Mouse (Mus musculus) retina, embryonic 14.5 days (tissue): ENCODE results near the gene Cdc42ep2.

ENCODE experiments used
- DNase-seq: peaks from one replicate; pipeline ENCODE4 v3.0.0-alpha.2; 2015; ENCODE audit warnings: low spot score

The Cdc42ep2 gene

DNA sequence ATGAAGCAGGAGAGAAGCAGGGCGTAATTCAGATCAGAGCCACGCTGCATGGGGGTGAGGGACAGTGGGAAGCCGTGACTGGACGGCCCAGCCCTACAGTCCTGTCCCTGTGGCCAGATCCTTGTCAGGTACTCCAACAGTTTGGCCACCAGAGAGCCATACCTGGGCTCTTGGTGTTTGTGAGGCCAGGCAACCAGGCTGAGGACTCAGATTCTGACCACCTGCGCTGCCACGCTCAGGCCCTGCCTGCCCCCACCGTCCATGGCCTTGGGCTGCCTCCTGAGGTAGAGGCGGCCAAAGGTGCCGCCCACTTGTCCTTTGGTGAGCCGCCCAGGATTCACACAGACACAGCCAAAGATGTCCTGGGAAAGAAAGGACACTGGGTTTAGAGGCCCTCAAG, 16.0 kb upstream of the Cdc42ep2 start:
- no peak for DNase-seq

- DNase-seq: no peak
Observed at GRCm38 (mm10) chr19:5940173-5940572, 15.6 kb upstream of the Cdc42ep2 start.

DNA sequence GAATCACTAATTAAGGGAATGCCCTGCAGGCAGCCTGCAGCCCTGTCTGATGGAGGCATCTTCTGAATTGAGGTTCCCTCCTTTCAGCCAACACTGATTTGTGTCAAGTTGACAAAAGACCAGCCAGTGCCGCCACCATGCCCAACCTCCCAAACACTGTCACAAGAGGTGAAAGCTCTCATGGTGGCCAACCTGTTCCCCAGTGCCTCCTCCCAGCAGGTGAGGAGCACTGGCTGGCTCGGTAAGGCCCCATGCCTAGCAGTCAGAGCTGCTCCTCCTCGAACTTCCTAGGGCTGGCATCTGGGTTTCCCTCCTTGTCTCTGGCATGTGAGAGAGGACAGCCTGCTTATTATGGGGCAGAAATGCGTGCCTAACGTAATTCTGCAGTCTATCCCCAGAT, 15.1 kb upstream of the Cdc42ep2 start:
- no peak for DNase-seq

DNA sequence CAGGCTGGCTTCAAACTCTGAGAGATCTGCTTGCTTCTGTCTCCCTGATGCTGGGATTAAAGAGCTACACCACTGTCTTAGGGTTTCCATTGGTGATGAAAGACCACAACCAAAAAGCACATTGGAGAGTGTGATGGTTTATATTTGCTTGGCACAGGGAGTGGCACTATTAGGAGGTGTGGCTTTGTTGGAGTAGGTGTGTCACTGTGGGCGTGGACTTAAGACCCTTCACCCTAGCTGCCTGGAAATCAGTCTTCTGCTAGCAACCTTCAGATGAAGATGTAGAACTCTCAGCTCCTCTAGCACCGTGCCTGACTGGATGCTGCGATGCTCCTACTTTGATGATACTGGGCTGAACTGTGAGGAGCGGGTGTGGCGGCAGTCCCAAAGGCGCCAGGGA, 13.9 kb upstream of the Cdc42ep2 start:
- DNase-seq: no peak

GRCm38 (mm10) chr19:5937836-5938406, 13.3 kb upstream of the Cdc42ep2 start:
- no peak for DNase-seq

DNA sequence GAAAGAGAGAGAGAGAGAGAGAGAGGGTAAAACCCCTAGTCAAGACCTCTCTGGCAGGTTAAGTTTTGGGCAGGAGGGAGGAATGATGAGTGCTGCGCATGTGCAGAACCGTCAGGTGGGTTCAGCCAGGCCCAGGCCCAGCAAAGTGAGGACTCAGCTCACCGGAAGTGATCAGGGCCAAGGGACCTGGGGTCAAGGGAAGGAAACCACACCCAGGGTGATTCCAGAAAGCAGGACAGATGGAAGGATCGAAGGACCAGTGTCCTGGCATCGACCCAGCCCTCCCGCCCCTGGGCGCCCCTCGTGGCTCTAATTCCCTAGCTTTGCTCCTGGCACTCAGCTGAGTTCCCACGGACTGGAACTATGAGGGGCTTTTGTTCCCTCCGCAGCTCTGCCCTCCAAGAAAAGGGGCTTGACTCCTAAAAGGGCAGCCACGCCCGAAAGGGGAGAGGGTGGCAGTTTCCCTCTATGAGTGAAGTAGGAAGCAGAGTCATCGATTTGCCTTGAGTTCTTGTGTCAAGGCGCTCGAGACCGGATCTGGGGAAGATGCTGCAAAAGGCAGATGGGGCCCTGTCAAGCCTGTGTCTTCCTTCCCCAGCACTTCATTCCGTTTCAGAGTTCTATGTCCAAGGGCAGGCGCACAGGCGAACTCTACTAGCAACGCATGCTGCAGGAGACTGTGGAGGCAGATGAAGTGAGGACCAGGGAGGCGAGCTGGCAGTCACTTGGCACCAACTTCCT, 12.6 kb upstream of the Cdc42ep2 start:
- DNase-seq: no peak

DNA sequence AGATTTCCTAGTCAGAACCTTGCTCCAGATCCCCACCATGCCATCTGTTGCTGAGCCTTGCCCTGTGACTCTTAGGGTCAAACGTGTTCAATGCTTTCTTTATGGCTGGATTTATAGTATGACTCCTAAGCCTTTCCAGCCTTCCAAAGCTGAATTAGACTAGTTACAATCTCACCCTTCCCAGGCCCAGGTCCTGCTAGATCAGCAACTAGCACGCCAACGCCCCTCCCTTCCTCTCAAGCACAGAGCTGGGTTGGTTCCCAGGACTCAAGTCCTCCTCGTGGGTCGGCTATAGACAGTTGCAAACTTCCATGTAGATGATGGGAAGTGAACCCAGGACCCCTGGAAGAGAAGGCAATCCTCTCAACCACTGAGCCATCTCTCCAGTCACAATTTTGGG, 11.1 kb upstream of the Cdc42ep2 start:
- no peak for DNase-seq

GRCm38 (mm10) chr19:5935266-5935665, 10.7 kb upstream of the Cdc42ep2 start:
- DNase-seq: peak; percentile 13

DNA sequence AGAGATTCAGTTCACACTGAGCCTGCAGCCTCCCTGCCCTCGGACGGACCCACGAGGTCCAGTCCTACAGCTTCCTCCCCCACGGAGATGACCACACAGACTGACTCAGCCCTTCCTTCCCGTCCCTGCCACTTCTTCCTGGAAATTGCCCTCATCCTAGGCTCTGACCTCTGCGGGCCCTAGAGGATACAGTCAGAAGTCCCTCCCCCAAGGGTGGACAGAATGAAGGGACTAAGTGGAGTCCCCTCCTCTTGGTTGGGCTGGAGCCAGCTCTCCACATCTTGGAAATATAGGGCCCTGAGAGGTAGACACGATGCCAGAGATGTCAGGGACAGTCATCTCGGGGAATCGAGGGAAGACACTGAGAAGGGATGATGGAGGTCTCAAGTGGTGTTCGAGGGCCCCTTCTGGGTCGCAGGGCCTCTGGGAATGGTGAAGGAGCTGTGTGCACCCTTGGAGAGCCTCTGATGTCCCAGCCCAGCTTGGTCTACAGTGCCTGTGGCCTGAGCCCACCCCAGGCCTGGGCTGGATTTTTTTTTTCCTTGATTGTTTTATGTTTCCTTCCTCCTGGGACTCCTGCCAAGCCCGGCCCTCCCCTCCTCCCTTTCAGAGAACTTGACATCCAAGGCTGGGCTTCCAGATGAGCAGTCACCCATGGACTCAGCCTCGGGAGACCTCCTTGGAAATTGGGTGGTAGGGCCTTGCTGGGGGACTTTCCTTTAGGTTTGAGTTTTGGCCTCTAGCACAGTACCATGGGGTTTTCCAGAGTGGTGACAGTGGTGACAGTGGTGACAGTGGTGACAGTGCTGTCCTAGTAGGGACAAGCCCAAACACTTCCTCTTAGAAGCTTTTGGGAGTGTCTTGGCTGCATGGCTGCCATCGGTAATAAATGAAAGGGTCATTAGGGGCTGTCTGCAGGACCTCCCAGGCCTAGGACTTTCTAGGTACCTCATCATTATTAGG, 5.3 kb upstream of the Cdc42ep2 start:
- no peak for DNase-seq

DNA sequence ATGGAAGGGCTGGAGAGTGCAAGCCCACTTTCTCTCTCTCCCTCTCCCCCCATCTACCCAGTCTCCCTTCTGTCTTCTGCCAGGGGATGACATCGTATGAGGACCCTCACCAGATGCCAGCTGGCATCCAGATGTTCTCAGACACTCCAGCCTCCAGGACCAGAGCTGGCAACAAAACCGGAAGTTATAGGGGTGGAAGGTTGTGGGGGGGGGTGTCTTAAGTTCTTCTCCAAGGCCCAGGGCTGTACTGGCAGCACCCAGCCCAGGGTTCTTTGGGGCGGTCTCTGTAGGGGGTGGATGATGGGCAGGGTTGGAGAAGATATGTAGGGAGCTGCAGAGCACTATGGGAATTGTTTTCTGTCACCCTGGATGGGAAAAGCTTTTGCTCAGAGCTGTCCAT, 3.9 kb upstream of the Cdc42ep2 start:
- DNase-seq: no peak

DNA sequence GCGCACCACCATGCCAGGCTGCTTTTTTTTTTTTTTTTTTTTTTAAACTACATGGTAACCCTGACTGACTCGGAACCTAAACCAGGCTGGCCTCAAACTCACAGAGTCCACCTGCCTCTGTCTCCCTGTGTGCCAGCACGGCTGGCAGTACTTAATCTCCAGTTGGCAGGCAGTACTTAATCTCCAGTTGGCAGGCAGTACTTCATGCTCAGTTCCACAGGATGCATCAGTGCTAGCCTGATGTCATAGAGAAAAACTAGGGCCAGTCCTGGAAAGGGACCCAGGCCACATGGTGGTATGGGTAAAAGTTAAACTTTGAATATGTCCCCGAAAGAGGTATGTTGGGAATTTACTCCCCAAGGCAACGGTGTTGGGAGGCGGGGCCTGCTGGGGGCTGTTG, 3.5 kb upstream of the Cdc42ep2 start:
- DNase-seq: no peak

DNA sequence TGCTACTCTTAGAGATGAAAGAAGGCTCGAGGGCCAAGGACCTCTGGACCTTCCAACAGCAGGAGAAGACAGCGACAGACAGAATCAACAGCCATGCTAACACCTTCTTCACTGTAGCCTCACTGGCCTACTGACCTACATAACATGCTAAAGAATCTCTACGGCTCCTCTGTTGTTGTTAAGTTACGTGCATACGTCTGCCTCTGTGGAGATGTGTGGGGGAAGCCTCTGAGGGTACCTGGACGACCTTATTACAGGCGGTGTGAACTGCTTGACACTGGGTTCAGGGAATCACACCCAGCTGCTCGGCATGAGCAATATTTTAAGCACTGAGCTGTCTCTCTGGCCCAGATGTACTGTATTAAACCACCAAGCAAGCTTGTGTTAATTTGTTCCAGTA, 2.9 kb upstream of the Cdc42ep2 start:
- DNase-seq: peak; percentile 20

DNA sequence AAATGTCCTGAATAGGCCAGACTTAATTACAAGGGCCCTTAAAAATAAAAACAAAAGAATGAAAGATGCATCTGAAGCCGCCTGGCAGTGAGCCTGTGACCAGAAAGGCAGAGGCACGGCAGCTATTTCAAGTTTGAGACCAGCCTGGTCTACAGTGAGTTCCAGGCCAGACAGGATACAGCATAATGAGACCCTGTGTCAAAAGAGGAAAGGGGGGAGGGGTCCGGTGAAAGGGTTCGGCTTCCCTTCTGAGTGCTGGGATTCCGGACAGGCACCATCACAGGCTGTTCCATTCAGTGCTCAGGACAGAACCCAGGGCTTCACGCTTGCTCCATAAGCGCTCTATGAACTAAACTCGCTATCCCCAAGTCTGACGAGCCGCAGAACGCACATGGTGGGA, 2.4 kb upstream of the Cdc42ep2 start:
- DNase-seq: no peak

DNA sequence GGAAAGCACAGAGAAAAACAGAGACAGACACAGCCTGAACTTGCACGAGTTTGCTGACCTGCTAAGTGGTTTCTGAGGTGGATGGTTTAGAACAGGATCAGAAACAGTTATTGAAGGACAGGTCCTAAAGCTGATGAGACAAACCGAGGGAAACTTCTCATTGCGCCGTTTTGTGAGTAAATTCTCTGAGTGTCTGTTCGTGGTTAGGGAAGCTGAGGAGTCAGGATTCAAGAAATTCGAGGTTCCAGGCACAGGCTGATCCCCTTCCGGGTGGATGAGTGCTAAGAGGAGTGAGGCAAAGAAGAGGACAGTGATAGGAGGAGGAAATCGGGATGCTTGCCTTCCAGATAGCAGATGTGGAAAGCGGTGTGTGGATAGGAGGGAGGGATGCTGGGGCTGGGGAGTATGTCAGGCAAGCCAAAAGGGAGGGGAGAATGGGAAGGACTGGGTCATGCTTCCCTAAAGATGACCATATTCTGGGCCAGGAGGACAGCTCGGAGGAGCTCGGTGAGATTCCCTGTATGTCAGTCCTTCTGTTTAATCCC, 767 bp upstream of the Cdc42ep2 start:
- no peak for DNase-seq

- peak; percentile 98 for DNase-seq
Observed at GRCm38 (mm10) chr19:5923990-5924712, 465 bp downstream of the Cdc42ep2 start.

GRCm38 (mm10) chr19:5922963-5923362, 1.7 kb downstream of the Cdc42ep2 start:
- no peak for DNase-seq

GRCm38 (mm10) chr19:5922119-5922942, 2.3 kb downstream of the Cdc42ep2 start:
- DNase-seq: no peak

- no peak for DNase-seq
Observed at GRCm38 (mm10) chr19:5921715-5922114, 2.9 kb downstream of the Cdc42ep2 start.

DNA sequence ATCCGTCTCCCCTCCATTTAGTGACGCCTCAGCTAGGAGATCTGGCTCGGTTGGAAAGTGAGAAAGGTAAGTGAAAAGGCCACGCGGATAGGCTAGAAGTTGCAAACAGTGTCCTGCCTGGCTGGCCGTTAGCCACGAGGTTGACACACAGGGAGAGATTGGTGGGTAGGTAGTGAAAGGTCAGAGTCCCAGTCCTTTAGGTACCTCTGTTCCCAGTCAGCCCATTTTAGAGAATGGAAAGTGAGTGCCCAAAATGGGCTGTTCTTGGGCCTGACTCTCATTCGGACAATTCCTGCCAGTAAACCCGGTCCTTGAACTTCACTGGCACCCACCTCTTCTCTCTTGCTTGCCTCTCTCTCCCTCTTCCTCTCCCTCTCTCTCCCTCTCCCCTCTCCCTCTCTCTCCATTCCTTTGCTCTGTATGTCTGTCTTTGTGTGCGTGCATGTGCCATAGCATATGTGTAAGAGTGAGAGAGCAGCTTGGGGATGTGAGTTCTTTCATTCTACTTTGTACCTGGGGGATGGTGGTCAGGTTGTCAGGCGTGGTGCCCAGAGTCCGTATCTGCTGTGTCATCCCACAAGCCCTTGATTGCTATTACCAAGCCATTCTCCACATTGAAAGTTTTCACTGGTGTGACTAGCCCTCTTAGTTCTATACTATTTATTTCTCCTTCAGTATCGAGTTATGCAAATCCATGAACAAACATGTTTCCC, 11.5 kb downstream of the Cdc42ep2 start, which contains the start of gene Dpf2:
Gene Dpf2 (minus strand): TSS at position 4 of the 713 bp plus-strand sequence.
- DNase-seq: no peak
